Mouse (Mus musculus) erythroblast, embryonic 14.5 days (primary cell): ENCODE results near the gene Sbf2. TPM values are rescaled to one million over a fixed set of nuclear protein-coding genes. Genes with fewer than 3 reads are reported as not detected.
"Not testable (repeated sequence)": the region's sequence is repeated elsewhere in the genome, so short reads cannot be mapped to it uniquely, and the experiment has no call there.

Experiments
- H3K27me3 ChIP-seq: 2 replicates; pipeline ENCODE4 v1.6.1; 2012; ENCODE audit warnings: inconsistent platforms; ENCODE audit not compliant: control insufficient read depth
- H3K36me3 ChIP-seq: 2 replicates; pipeline ENCODE4 v1.6.1; 2012; ENCODE audit warnings: mild to moderate bottlenecking, inconsistent platforms; ENCODE audit not compliant: control insufficient read depth
- H3K4me1 ChIP-seq: 2 replicates; pipeline ENCODE4 v1.6.1; 2012; ENCODE audit warnings: inconsistent platforms; ENCODE audit not compliant: control insufficient read depth
- H3K4me3 ChIP-seq: replicated peaks from 2 replicates; pipeline ENCODE3; 2012; ENCODE audit warnings: moderate library complexity, mild to moderate bottlenecking, inconsistent platforms
- H3K9me3 ChIP-seq: 2 replicates; pipeline ENCODE4 v1.6.1; 2012; ENCODE audit warnings: low read length, inconsistent platforms, mixed read lengths; ENCODE audit not compliant: control insufficient read depth
- GATA1 ChIP-seq: IDR thresholded peaks from 2 replicates; pipeline ENCODE4 v1.6.1; 2012; ENCODE audit warnings: low read length, inconsistent platforms, mixed read lengths
- TAL1 ChIP-seq: IDR thresholded peaks from 3 replicates; pipeline ENCODE4 v1.6.1; 2012; ENCODE audit warnings: low read length, inconsistent platforms, mixed read lengths
- polyA plus RNA-seq: library from polyadenylated mRNA; stranded (reverse); fragments of >175 nt; gene quantifications from 2 replicates; pipeline ENCODE4 v1.2.3, GENCODE M21; 2012

Gene Sbf2
- polyA plus RNA-seq, 1 experiment = not detected

- H3K4me1 ChIP-seq = no peaks in the 10 kb centered on the region
- TF ChIP-seq GATA1 (no peak), TAL1 (no peak)
- no peak overlapping the region for H3K4me3 ChIP-seq
- H3K9me3 ChIP-seq = peaks cover 6% of the 10 kb centered on the region
- H3K36me3 ChIP-seq = no peaks in the 10 kb centered on the region
- H3K27me3 ChIP-seq = no peaks in the 10 kb centered on the region
These were observed 33.1 kb upstream of the Sbf2 start for GRCm38 (mm10) chr7:110647559-110648454.

DNA sequence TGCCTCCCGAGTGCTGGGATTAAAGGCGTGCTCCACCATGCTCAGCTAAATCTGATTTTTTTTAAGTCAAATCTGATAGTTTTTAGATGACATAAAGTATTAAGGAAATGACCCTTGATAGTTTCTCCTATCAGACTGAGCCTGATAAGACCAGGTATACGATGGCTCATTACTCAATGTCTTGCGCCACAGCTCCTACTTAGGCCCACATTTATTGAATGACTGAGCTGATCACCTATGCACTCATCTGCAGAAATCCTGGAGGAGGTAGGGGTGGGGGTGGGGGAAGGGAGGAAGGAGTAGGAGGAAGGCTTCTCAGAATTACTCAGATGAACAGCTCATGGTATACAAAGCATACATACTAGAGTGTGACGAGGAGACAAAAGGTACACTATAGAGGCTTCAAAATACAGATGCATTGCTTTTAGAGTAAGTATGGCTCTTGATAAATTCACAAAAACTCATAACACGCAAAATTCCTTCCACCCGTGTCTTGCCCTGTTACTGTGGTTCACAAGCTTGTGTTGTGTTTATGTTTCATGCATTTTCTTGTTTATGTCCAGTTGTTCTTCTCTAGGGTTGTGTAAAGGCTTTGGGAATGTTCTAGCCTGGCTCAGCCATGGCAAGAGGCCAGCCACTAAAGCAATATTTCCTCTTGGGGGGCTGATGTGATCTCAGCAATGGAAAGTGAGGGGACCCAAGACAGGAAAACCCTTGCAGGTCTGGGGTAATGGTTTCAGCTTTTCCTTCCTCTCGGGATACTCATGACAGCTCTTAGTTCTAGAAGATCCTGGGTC, 32.1 kb upstream of the Sbf2 start:
- Histone ChIP-seq H3K27me3 (no peaks in the 10 kb centered on the region), H3K4me3 (no peak overlapping the region)
- TF ChIP-seq TAL1 (no peak), GATA1 (no peak)

GRCm38 (mm10) chr7:110645859-110646258, 31.1 kb upstream of the Sbf2 start:
- TF ChIP-seq TAL1 (no peak), GATA1 (no peak)
- Histone ChIP-seq H3K27me3 (no peaks in the 10 kb centered on the region), H3K4me1 (no peaks in the 10 kb centered on the region), H3K9me3 (peaks cover 6% of the 10 kb centered on the region), H3K36me3 (no peaks in the 10 kb centered on the region), H3K4me3 (no peak overlapping the region)

More for the DNA sequence above, 32.1 kb upstream of the Sbf2 start:
- peaks cover 6% of the 10 kb centered on the region for H3K9me3 ChIP-seq
- no peaks in the 10 kb centered on the region for H3K4me1 ChIP-seq
- H3K36me3 ChIP-seq = no peaks in the 10 kb centered on the region

DNA sequence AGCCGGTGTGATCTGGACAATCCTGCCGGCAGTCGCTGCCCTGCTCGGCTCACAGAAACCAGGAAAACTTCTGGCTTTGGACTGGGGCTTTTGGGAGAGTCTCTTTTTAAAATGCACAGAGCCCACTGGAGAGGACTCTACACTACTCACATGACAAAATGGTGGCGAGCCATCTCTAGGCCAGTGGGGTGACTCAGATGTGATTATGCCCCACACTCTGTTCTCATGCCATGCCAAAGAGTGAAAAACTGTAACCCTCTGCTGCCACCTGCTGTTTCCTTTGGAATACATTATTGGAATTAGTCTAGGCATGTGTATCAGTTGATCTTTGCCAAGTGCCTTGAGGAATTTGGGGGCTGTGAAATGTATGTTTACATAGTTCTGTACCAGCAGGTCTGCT, 30.6 kb upstream of the Sbf2 start:
- H3K4me1 ChIP-seq = no peaks in the 10 kb centered on the region
- H3K4me3 ChIP-seq = no peak overlapping the region
- no peaks in the 10 kb centered on the region for H3K27me3 ChIP-seq
- TF ChIP-seq TAL1 = no peak
- TF ChIP-seq GATA1 = no peak
- H3K9me3 ChIP-seq = peaks cover 6% of the 10 kb centered on the region
- no peaks in the 10 kb centered on the region for H3K36me3 ChIP-seq

DNA sequence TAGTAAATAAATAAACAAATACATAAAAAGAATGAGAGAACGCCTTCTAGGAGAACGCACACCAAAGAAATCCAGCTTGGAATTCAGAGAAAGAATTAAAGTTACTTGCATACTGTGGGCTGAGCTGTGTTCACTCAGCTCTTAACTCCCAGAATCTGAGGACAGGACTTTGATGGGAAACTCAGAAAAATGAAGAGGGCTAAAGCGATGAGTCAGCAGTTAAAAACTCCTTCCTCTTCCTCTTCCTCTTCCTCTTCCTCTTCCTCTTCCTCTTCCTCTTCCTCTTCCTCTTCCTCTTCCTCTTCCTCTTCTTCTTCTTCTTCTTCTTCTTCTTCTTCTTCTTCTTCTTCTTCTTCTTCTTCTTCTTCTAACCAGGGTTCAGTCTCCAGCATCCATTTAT, 25.2 kb upstream of the Sbf2 start:
- H3K4me1 ChIP-seq, H3K36me3 ChIP-seq, H3K4me3 ChIP-seq, H3K27me3 ChIP-seq, H3K9me3 ChIP-seq: not testable (repeated sequence)

DNA sequence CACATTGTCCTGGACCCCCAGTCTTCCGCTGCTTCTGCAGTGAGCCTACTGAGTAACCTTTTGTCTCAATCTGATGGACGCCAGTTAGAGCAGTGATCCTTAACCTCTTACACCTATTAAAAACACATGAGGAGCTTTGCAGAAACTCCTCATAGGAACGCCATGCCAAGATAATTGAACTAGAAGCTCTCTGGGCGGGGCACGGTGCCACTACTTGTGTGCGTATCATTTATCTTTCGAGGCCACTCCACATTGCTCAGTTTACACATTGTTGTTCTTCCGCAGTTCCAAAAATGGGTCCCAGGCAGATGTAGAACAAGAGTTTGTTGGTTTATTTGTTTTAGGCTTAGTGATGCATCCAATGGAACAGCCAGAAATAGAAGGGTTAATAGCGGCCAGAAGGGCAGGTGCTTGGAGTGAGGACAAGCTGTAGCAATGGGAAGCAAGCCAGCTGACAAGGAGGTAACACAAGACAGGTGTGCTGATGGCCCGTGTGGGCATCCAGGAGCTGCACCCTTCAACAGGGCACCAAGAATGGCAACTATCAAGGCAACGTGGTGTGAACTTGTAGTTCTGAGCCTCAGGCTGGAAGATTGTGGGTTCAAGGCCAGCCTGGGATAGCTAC, 24.7 kb upstream of the Sbf2 start:
- H3K4me1 ChIP-seq = no peaks in the 10 kb centered on the region
- H3K27me3 ChIP-seq = no peaks in the 10 kb centered on the region
- TF ChIP-seq TAL1 = no peak
- no peak for TF ChIP-seq GATA1
- H3K36me3 ChIP-seq = no peaks in the 10 kb centered on the region
- no peak overlapping the region for H3K4me3 ChIP-seq
- H3K9me3 ChIP-seq = no peaks in the 10 kb centered on the region

- Histone ChIP-seq H3K27me3 (no peaks in the 10 kb centered on the region), H3K9me3 (no peaks in the 10 kb centered on the region), H3K36me3 (no peaks in the 10 kb centered on the region), H3K4me1 (no peaks in the 10 kb centered on the region), H3K4me3 (no peak overlapping the region)
- TF ChIP-seq GATA1 = no peak
- TF ChIP-seq TAL1 = no peak
These were observed 23.8 kb upstream of the Sbf2 start for GRCm38 (mm10) chr7:110638305-110639110.

- no peak for TF ChIP-seq TAL1
- no peak for TF ChIP-seq GATA1
- peaks cover 3% of the 10 kb centered on the region for H3K27me3 ChIP-seq
- H3K36me3 ChIP-seq = no peaks in the 10 kb centered on the region
- no peaks in the 10 kb centered on the region for H3K4me1 ChIP-seq
- no peak overlapping the region for H3K4me3 ChIP-seq
- no peaks in the 10 kb centered on the region for H3K9me3 ChIP-seq
These were observed 21.8 kb upstream of the Sbf2 start for GRCm38 (mm10) chr7:110636559-110636958.
